Mouse (Mus musculus) liver, embryonic 12.5 days (tissue): ENCODE data around the gene Msi2. TPM values are rescaled to one million over a fixed set of nuclear protein-coding genes. Genes with fewer than 3 reads are reported as not detected.
A peak's percentile ranks its signal among the peaks of the same experiment; 100 is the strongest.

ENCODE experiments used
- ATAC-seq: fragments of 200-750 bp; cut with Nextera tagmentation; 2 replicates; pipeline ENCODE4 v1.8.0; 2017; ENCODE audit warnings: moderate number of reproducible peaks, mild to moderate bottlenecking, moderate library complexity
- H3K27ac ChIP-seq: fragments of 300-500 bp; sonication (generic); 2 replicates; pipeline ENCODE4 v1.5.1; 2016; ENCODE audit warnings: mild to moderate bottlenecking
- H3K27me3 ChIP-seq: fragments of 300-500 bp; sonication (generic); replicated peaks from 2 replicates; pipeline ENCODE4 v1.6.1; 2016; ENCODE audit warnings: mild to moderate bottlenecking, moderate library complexity
- H3K36me3 ChIP-seq: fragments of 300-500 bp; sonication (generic); 2 replicates; pipeline ENCODE4 v1.6.1; 2016; ENCODE audit warnings: mild to moderate bottlenecking, moderate library complexity
- H3K4me1 ChIP-seq: fragments of 300-500 bp; sonication (generic); 2 replicates; pipeline ENCODE4 v1.6.1; 2016
- H3K4me2 ChIP-seq: fragments of 300-500 bp; sonication (generic); 2 replicates; pipeline ENCODE4 v1.6.1; 2016; ENCODE audit warnings: mild to moderate bottlenecking, moderate library complexity
- H3K4me3 ChIP-seq: fragments of 300-500 bp; sonication (generic); 2 replicates; pipeline ENCODE4 v1.5.1; 2016; ENCODE audit warnings: mild to moderate bottlenecking, moderate library complexity
- H3K9ac ChIP-seq: fragments of 300-500 bp; sonication (generic); 2 replicates; pipeline ENCODE4 v1.6.1; 2016; ENCODE audit warnings: mild to moderate bottlenecking, moderate library complexity
- H3K9me3 ChIP-seq: fragments of 300-500 bp; sonication (generic); replicated peaks from 2 replicates; pipeline ENCODE4 v1.6.1; 2016; ENCODE audit warnings: mild to moderate bottlenecking, moderate library complexity
- WGBS: fragments of 180-500 bp; shearing (Covaris S2); methylation state at CpG from one replicate; pipeline ENCODE4 v1.1.7; 2016; ENCODE audit not compliant: insufficient replicate concordance; 5-methylcytosine and 5-hydroxymethylcytosine counted together
- polyA plus RNA-seq: library from polyadenylated mRNA; unstranded; fragments of >200 nt; fragmentation: Nextera tagmentation; extraction: Ambion mirVana; gene quantifications from 2 replicates; pipeline ENCODE4 v1.2.1, GENCODE M21; 2016

Msi2 gene
- polyA plus RNA-seq, 1 experiment from 2014 or later, result 5.2 TPM

- no peak overlapping the region for H3K4me2 ChIP-seq
- peak overlapping the region; percentile 45 for H3K27ac ChIP-seq
- peaks cover 64% of the 10 kb centered on the region for H3K4me1 ChIP-seq
- ATAC-seq, result no peak
- peaks cover 7% of the 10 kb centered on the region for H3K36me3 ChIP-seq
- H3K9ac ChIP-seq, result no peak overlapping the region
- no peak overlapping the region for H3K4me3 ChIP-seq
- no peaks in the 10 kb centered on the region for H3K9me3 ChIP-seq
- no peaks in the 10 kb centered on the region for H3K27me3 ChIP-seq
- 76% methylated on average over 9 of the region's 9 CpGs for WGBS
Observed at GRCm38 (mm10) chr11:88560634-88561033, 157.7 kb downstream of the Msi2 start.

- no peak overlapping the region for H3K4me3 ChIP-seq
- 0 out of 2 replicates have a peak, but pooled peaks cover 3% of the 10 kb centered on the region for H3K36me3 ChIP-seq
- 47% methylated on average over 10 of the region's 10 CpGs for WGBS
- no peaks in the 10 kb centered on the region for H3K9me3 ChIP-seq
- no peak overlapping the region for H3K27ac ChIP-seq
- no peaks in the 10 kb centered on the region for H3K27me3 ChIP-seq
- H3K9ac ChIP-seq, result no peak overlapping the region
- ATAC-seq, result no peak
- H3K4me1 ChIP-seq, result peaks cover 70% of the 10 kb centered on the region
- H3K4me2 ChIP-seq, result no peak overlapping the region
Observed at GRCm38 (mm10) chr11:88559365-88559970, 158.8 kb downstream of the Msi2 start.

GRCm38 (mm10) chr11:88558731-88559130, 159.6 kb downstream of the Msi2 start:
- Histone ChIP-seq H3K27me3 (no peaks in the 10 kb centered on the region), H3K4me3 (no peak overlapping the region), H3K9me3 (no peaks in the 10 kb centered on the region), H3K4me1 (peaks cover 75% of the 10 kb centered on the region), H3K27ac (no peak overlapping the region), H3K36me3 (no peaks in the 10 kb centered on the region), H3K4me2 (no peak overlapping the region), H3K9ac (no peak overlapping the region)
- ATAC-seq, result no peak
- WGBS, result 78% methylated on average over 4 of the region's 4 CpGs

GRCm38 (mm10) chr11:88557828-88558580, 160.3 kb downstream of the Msi2 start:
- Histone ChIP-seq H3K4me3 (no peak overlapping the region), H3K4me1 (peaks cover 82% of the 10 kb centered on the region), H3K4me2 (no peak overlapping the region), H3K36me3 (no peaks in the 10 kb centered on the region), H3K27ac (peak overlapping the region; percentile 4; the same call in 1 of the 2 replicates), H3K9ac (no peak overlapping the region), H3K27me3 (no peaks in the 10 kb centered on the region), H3K9me3 (no peaks in the 10 kb centered on the region)
- ATAC-seq, result peak; percentile 12; the same call in 1 of the 2 replicates
- WGBS, result 67% methylated on average over 6 of the region's 6 CpGs

- Histone ChIP-seq H3K27ac (peak overlapping the region; percentile 4; the same call in 1 of the 2 replicates), H3K4me3 (no peak overlapping the region), H3K9ac (no peak overlapping the region; the same call in 1 of the 2 replicates), H3K27me3 (no peaks in the 10 kb centered on the region), H3K9me3 (no peaks in the 10 kb centered on the region), H3K36me3 (no peaks in the 10 kb centered on the region), H3K4me2 (no peak overlapping the region), H3K4me1 (peaks cover 90% of the 10 kb centered on the region)
- ATAC-seq, result no peak
- 67% methylated on average over 4 of the region's 4 CpGs for WGBS
Observed at GRCm38 (mm10) chr11:88557116-88557768, 161.1 kb downstream of the Msi2 start.

- Histone ChIP-seq H3K27me3 (no peaks in the 10 kb centered on the region), H3K36me3 (no peaks in the 10 kb centered on the region), H3K4me1 (peaks cover 90% of the 10 kb centered on the region), H3K9ac (no peak overlapping the region), H3K27ac (peak overlapping the region; percentile 55), H3K4me3 (no peak overlapping the region), H3K9me3 (no peaks in the 10 kb centered on the region), H3K4me2 (peak overlapping the region; percentile 17; the same call in 1 of the 2 replicates)
- no peak for ATAC-seq
- WGBS, result 52% methylated on average over 6 of the region's 6 CpGs
Observed at GRCm38 (mm10) chr11:88555902-88556549, 162.3 kb downstream of the Msi2 start.

DNA sequence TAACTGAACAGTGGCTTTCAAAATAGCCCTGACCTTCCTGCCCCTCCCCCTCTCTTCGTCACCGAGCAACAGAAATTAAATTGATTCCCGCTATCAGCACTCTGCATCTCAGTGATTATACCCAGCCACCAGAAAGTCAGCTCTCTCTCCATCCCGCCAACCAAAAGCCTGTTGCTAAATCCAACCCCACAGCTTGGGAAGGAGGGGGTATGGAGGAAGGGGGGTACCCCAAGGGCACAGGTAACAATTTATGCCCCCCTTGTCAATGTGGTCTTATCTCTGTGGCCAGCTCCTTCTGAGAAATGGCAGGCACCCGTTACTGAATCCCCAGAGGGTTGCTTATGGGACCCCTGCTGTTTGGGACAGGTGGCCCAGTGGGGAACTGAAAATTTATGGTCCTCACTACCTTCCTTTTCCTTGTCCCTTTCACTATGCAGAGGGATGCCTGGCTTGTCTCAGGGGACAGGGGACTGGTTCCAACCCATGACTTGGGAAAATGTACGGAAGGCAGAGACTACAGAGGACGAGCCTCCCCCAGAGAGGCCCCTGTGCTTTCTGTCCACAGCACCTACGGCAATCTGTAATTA, 163.0 kb downstream of the Msi2 start:
- ATAC-seq, result no peak
- Histone ChIP-seq H3K36me3 (no peaks in the 10 kb centered on the region), H3K27ac (peak overlapping the region; percentile 55), H3K4me3 (no peak overlapping the region), H3K4me1 (peaks cover 92% of the 10 kb centered on the region), H3K27me3 (no peaks in the 10 kb centered on the region), H3K9me3 (no peaks in the 10 kb centered on the region), H3K4me2 (peak overlapping the region; percentile 17; the same call in 1 of the 2 replicates), H3K9ac (no peak overlapping the region)
- 38% methylated on average over 8 of the region's 8 CpGs for WGBS

DNA sequence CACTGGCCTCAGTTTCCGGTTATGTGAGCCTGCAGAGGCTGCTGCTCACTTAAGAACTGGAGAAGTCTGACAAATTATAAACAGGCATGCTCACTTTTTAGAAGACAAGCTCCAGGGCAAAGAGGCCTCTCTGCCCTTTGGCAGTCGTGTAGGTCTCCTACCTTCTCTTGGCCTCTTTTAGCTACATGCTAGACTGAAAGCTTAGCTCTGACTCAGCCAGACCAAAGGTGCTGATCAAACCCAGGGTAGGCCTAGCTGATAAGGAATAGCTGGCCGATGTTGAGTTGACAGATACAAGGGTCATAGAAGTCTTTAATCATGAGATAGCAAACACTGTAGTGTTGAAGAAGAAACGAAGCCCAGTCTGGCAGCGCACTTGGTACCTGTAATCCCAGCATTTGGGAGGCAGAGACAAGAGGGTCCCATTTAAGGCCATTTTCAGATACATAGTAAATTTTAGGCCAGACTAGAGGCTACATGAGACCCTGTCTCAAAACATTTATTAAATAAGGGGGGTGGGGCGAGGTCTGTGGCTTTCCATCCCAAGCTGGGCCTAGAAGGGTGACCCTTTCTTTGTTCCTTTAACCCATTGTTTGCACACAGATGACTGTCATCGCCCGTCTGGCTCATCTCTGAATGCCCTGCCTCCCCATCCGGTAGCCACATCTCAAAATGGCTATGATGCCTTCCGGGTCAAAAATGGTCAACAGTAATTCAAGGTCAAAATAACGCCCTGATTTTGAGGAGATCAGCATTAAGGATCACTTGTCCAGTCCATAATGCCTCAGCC, 164.6 kb downstream of the Msi2 start:
- 46% methylated on average over 11 of the region's 11 CpGs for WGBS
- Histone ChIP-seq H3K27me3 (no peaks in the 10 kb centered on the region), H3K4me1 (peaks cover 85% of the 10 kb centered on the region), H3K9ac (no peak overlapping the region; the same call in 1 of the 2 replicates), H3K4me3 (no peak overlapping the region), H3K27ac (peak overlapping the region; percentile 82), H3K4me2 (peak overlapping the region; percentile 38), H3K9me3 (no peaks in the 10 kb centered on the region), H3K36me3 (no peaks in the 10 kb centered on the region)
- peak; percentile 84 for ATAC-seq

- peak overlapping the region; percentile 38 for H3K4me2 ChIP-seq
- H3K9me3 ChIP-seq, result no peaks in the 10 kb centered on the region
- H3K4me3 ChIP-seq, result no peak overlapping the region
- 54% methylated on average over 8 of the region's 8 CpGs for WGBS
- H3K27me3 ChIP-seq, result no peaks in the 10 kb centered on the region
- ATAC-seq, result peak; percentile 31; the same call in 1 of the 2 replicates
- H3K4me1 ChIP-seq, result peaks cover 77% of the 10 kb centered on the region
- no peak overlapping the region; the same call in 1 of the 2 replicates for H3K9ac ChIP-seq
- H3K27ac ChIP-seq, result peak overlapping the region; percentile 82
- no peaks in the 10 kb centered on the region for H3K36me3 ChIP-seq
Observed at GRCm38 (mm10) chr11:88552987-88553386, 165.3 kb downstream of the Msi2 start.

DNA sequence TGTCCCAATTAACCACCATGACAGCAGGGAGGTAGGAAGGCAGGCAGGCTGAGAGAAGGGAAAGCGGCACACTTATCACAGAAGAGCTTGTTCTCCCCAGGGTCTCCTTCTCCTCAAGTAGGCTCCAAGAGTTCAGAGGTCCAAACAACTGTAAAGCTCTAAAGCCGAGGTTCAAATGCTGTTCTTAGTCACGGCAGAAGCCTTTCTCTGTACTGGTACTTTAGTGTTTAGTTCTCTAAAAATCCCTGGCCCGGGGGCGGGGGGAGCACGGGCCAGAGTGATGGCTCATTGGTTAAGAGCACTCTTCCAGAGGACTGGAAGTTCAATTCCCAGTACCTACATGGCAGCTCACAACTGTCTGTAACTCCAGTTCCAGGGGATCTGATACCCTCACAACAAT, 165.9 kb downstream of the Msi2 start:
- Histone ChIP-seq H3K4me2 (no peak overlapping the region), H3K4me3 (no peak overlapping the region), H3K4me1 (peaks cover 71% of the 10 kb centered on the region), H3K9me3 (no peaks in the 10 kb centered on the region), H3K27ac (no peak overlapping the region), H3K36me3 (no peaks in the 10 kb centered on the region), H3K27me3 (no peaks in the 10 kb centered on the region), H3K9ac (no peak overlapping the region)
- WGBS, result 82% methylated on average over 6 of the region's 6 CpGs
- ATAC-seq, result no peak

GRCm38 (mm10) chr11:88551034-88551433, 167.3 kb downstream of the Msi2 start:
- Histone ChIP-seq H3K4me1 (peaks cover 61% of the 10 kb centered on the region), H3K9me3 (no peaks in the 10 kb centered on the region), H3K4me3 (no peak overlapping the region), H3K36me3 (no peaks in the 10 kb centered on the region), H3K4me2 (no peak overlapping the region), H3K27ac (0 out of 2 replicates have a peak overlapping the region, but pooled peaks have one; percentile 5), H3K9ac (no peak overlapping the region; the same call in 1 of the 2 replicates), H3K27me3 (no peaks in the 10 kb centered on the region)
- WGBS, result 17% methylated on average over 3 of the region's 3 CpGs
- ATAC-seq, result no peak
